Comparison of ENCODE assay signal across 31 mouse cellular contexts in genomic region chr16:82758466-82758865, GRCm38 (mm10).
A peak's percentile ranks its signal among the peaks of the same experiment; 100 is the strongest.
DNase-seq lines count a peak whose midpoint lies in the region; ATAC-seq and TF ChIP-seq lines count a peak whose summit lies in the region.
"Had no signal": no experiment of that assay in that cellular context is flagged by ENCODE, and none has a peak within 500 bp of the region (broad histone marks: within the 10 kb centered on the region; RNA-seq: fewer than 3 reads in every experiment).

No protein-coding gene starts in this region.

- TF ChIP-seq POLR2A in MEL (IDR thresholded peaks at IDR 0.05; ENCODE audit: control insufficient read depth in 1 of 2, insufficient read depth in 1 of 2, low read depth in 1 of 2, low read length in 2 of 2, poor library complexity in 1 of 2): no peak

- no peaks in the 10 kb centered on the region for H3K27me3 ChIP-seq in forebrain, postnatal 0 days (ENCODE audit: insufficient read depth, low read length)
- H3K27me3 ChIP-seq in forebrain, embryonic 12.5 days: no peaks in the 10 kb centered on the region
- H3K27me3 ChIP-seq in MEL (ENCODE audit: control insufficient read depth in 1 of 2, insufficient read depth in 2 of 2, low read length in 2 of 2): no peaks in the 10 kb centered on the region
- H3K27me3 ChIP-seq in midbrain, embryonic 16.5 days (ENCODE audit: control insufficient read depth, insufficient read depth, low read depth, low read length): no peaks in the 10 kb centered on the region
- H3K27me3 ChIP-seq: embryonic facial prominence, embryonic 15.5 days; forebrain, embryonic 13.5 days; hindbrain, embryonic 15.5 days; liver, embryonic 13.5 days; megakaryocyte, embryonic 14.5 days had no signal

- ATAC-seq in forebrain, postnatal 0 days: 0 out of 2 replicates have a peak, but pooled peaks have one; percentile 20
- no peak for ATAC-seq in forebrain, embryonic 12.5 days (ENCODE audit: low FRiP score)
- ATAC-seq in midbrain, embryonic 16.5 days: peak; percentile 67
- ATAC-seq: forebrain, embryonic 13.5 days; lung, postnatal 0 days had no signal

- no peak overlapping the region for H3K27ac ChIP-seq in forebrain, postnatal 0 days (ENCODE audit: low read depth, low read length)
- no peak overlapping the region for H3K27ac ChIP-seq in forebrain, embryonic 12.5 days
- no peak overlapping the region for H3K27ac ChIP-seq in MEL (ENCODE audit: control insufficient read depth, low read depth, low read length)
- no peak overlapping the region for H3K27ac ChIP-seq in midbrain, embryonic 16.5 days (ENCODE audit: low read length)
- H3K27ac ChIP-seq: embryonic facial prominence, embryonic 10.5 days; embryonic facial prominence, embryonic 15.5 days; forebrain, embryonic 13.5 days; gastrocnemius, adult 2 months; hindbrain, embryonic 15.5 days; liver, embryonic 13.5 days had no signal

- H3K4me3 ChIP-seq in forebrain, postnatal 0 days (ENCODE audit: low read depth, low read length): no peak overlapping the region
- no peak overlapping the region for H3K4me3 ChIP-seq in forebrain, embryonic 12.5 days (replicated peaks)
- H3K4me3 ChIP-seq in MEL (ENCODE audit: control insufficient read depth in 1 of 2, insufficient read depth in 1 of 2, low read depth in 2 of 2, low read length in 2 of 2): no peak overlapping the region
- no peak overlapping the region for H3K4me3 ChIP-seq in midbrain, embryonic 16.5 days (ENCODE audit: low read depth, low read length)
- H3K4me3 ChIP-seq: embryonic facial prominence, embryonic 10.5 days; embryonic facial prominence, embryonic 15.5 days; forebrain, embryonic 13.5 days; gastrocnemius, adult 2 months; hindbrain, embryonic 15.5 days; liver, embryonic 13.5 days; megakaryocyte, embryonic 14.5 days had no signal

- TF ChIP-seq RAD21 in MEL (IDR thresholded peaks at IDR 0.05; ENCODE audit: low read depth, low read length): no peak

- H3K4me2 ChIP-seq in forebrain, postnatal 0 days (ENCODE audit: low read depth): no peak overlapping the region
- H3K4me2 ChIP-seq in forebrain, embryonic 12.5 days: no peak overlapping the region
- H3K4me2 ChIP-seq in midbrain, embryonic 16.5 days (ENCODE audit: low read length): no peak overlapping the region
- H3K4me2 ChIP-seq: embryonic facial prominence, embryonic 15.5 days; forebrain, embryonic 13.5 days; heart, embryonic 11.5 days; hindbrain, embryonic 15.5 days; liver, embryonic 13.5 days had no signal

- WGBS in forebrain, postnatal 0 days: 66% methylated on average over 4 of the region's 4 CpGs
- WGBS in forebrain, embryonic 12.5 days: 82% methylated on average over 4 of the region's 4 CpGs
- 52% methylated on average over 4 of the region's 4 CpGs for WGBS in midbrain, embryonic 16.5 days

- H3K36me3 ChIP-seq in forebrain, postnatal 0 days (ENCODE audit: insufficient read depth): no peaks in the 10 kb centered on the region
- no peaks in the 10 kb centered on the region for H3K36me3 ChIP-seq in forebrain, embryonic 12.5 days (replicated peaks)
- H3K36me3 ChIP-seq in MEL (ENCODE audit: control insufficient read depth in 1 of 2, insufficient read depth in 2 of 2, low read length in 2 of 2): no peaks in the 10 kb centered on the region
- H3K36me3 ChIP-seq in midbrain, embryonic 16.5 days (ENCODE audit: control insufficient read depth, insufficient read depth, low read length): no peaks in the 10 kb centered on the region
- H3K36me3 ChIP-seq: embryonic facial prominence, embryonic 10.5 days; embryonic facial prominence, embryonic 15.5 days; hindbrain, embryonic 15.5 days; liver, embryonic 13.5 days had no signal

- TF ChIP-seq CTCF in forebrain, postnatal 0 days (IDR thresholded peaks at IDR 0.05; ENCODE audit: low read depth): no peak
- TF ChIP-seq CTCF in MEL (IDR thresholded peaks at IDR 0.05 in 2 of 3, conservative IDR thresholded peaks at IDR 0.05 in 1 of 3; ENCODE audit: control insufficient read depth in 1 of 3, insufficient read depth in 1 of 3, low read depth in 2 of 3, low read length in 3 of 3, poor library complexity in 1 of 3, severe bottlenecking in 1 of 3): no peak

- H3K9ac ChIP-seq in forebrain, postnatal 0 days: no peak overlapping the region
- no peak overlapping the region for H3K9ac ChIP-seq in forebrain, embryonic 12.5 days
- H3K9ac ChIP-seq in MEL (ENCODE audit: control insufficient read depth, low read depth, low read length, poor library complexity, severe bottlenecking): no peak overlapping the region
- H3K9ac ChIP-seq in midbrain, embryonic 16.5 days (ENCODE audit: low read depth, low read length): no peak overlapping the region
- H3K9ac ChIP-seq: embryonic facial prominence, embryonic 15.5 days; forebrain, embryonic 13.5 days; hindbrain, embryonic 15.5 days; liver, embryonic 13.5 days had no signal

- no peaks in the 10 kb centered on the region for H3K9me3 ChIP-seq in forebrain, postnatal 0 days (ENCODE audit: low read length)
- H3K9me3 ChIP-seq in forebrain, embryonic 12.5 days: no peaks in the 10 kb centered on the region
- no peaks in the 10 kb centered on the region for H3K9me3 ChIP-seq in MEL (replicated peaks; ENCODE audit: insufficient read depth, low read length)
- no peaks in the 10 kb centered on the region for H3K9me3 ChIP-seq in midbrain, embryonic 16.5 days (replicated peaks; ENCODE audit: control insufficient read depth, low read length, poor library complexity, severe bottlenecking)
- H3K9me3 ChIP-seq: embryonic facial prominence, embryonic 10.5 days; embryonic facial prominence, embryonic 15.5 days; forebrain, embryonic 13.5 days; hindbrain, embryonic 15.5 days; liver, embryonic 13.5 days; megakaryocyte, embryonic 14.5 days had no signal

- H3K79me2 ChIP-seq in MEL (ENCODE audit: control insufficient read depth, insufficient read depth, low read length, poor library complexity): no peaks in the 10 kb centered on the region

- H3K4me1 ChIP-seq in forebrain, postnatal 0 days (ENCODE audit: insufficient read depth): no peaks in the 10 kb centered on the region
- no peaks in the 10 kb centered on the region for H3K4me1 ChIP-seq in forebrain, embryonic 12.5 days
- H3K4me1 ChIP-seq in MEL (ENCODE audit: control insufficient read depth in 1 of 2, insufficient read depth in 2 of 2, low read length in 2 of 2): no peaks in the 10 kb centered on the region
- H3K4me1 ChIP-seq in midbrain, embryonic 16.5 days (ENCODE audit: control insufficient read depth, insufficient read depth, low read length): no peaks in the 10 kb centered on the region
- H3K4me1 ChIP-seq: embryonic facial prominence, embryonic 10.5 days; embryonic facial prominence, embryonic 15.5 days; forebrain, embryonic 13.5 days; hindbrain, embryonic 15.5 days; liver, embryonic 13.5 days; megakaryocyte, embryonic 14.5 days had no signal

- no peak for TF ChIP-seq EP300 in MEL (IDR thresholded peaks at IDR 0.05; ENCODE audit: low read depth in 1 of 2, low read length in 2 of 2)

- peak; percentile 22 for DNase-seq in forebrain, postnatal 0 days
- DNase-seq in MEL (ENCODE audit: low read depth, low spot score) (peak; percentile 4), ZHBTc4 (ENCODE audit: low read depth, low spot score) (peak; percentile 1)
- DNase-seq in urinary bladder, postnatal 10 days (ENCODE audit: low spot score): no peak
- no peak for DNase-seq in spleen, adult 12 weeks (ENCODE audit: low spot score)
- DNase-seq in right cerebral cortex, postnatal 25 days: no peak
- DNase-seq: adrenal gland, adult 8-10 months; cerebellum, adult 11-12 months; cerebellum, adult 9-11 months; gastrocnemius, adult 2 months; gastrocnemius, postnatal 36 days; heart, adult 18-20 months; heart, postnatal 36 days; kidney, adult 18-20 months; kidney, postnatal 36 days; layer of hippocampus, postnatal 36 days; left cerebral cortex, postnatal 4 days; liver, embryonic 13.5 days; lung, adult 18-20 months; lung, postnatal 4 days; spleen, adult 18-20 months; thymus, postnatal 14 days had no signal

TF ChIP-seq in MEL, 35 proteins besides CTCF, POLR2A, EP300 and RAD21:
- TF ChIP-seq HCFC1 (IDR thresholded peaks at IDR 0.05; ENCODE audit: low read depth, low read length): no peak
- no peak for TF ChIP-seq ZC3H11A (IDR thresholded peaks at IDR 0.05; ENCODE audit: low read depth, low read length)

Comparison
In these comparisons a context has a peak if more than half of its experiments do, and no peak if none do; other contexts are left out.
1. DNase-seq: peak in forebrain, postnatal 0 days (single experiment), MEL (single experiment) and ZHBTc4 (single experiment); none in urinary bladder, postnatal 10 days (single experiment), spleen, adult 12 weeks (single experiment) and right cerebral cortex, postnatal 25 days (single experiment).